Mouse (Mus musculus) MEL (cell line): ENCODE measurements around the gene Spag4.

Experiments used
- CTCF ChIP-seq, 3 experiments: IDR thresholded peaks in 2 of 3; conservative IDR thresholded peaks in 1 of 3; 2 replicates each; pipeline ENCODE4 v1.5.1; 2011 to 2012; ENCODE audit warnings: low read length in 3 of 3, low read depth in 2 of 3, mild to moderate bottlenecking in 2 of 3, improper control_type of control experiment in 1 of 3, inconsistent platforms in 1 of 3, mixed read lengths in 1 of 3, moderate library complexity in 1 of 3; ENCODE audit not compliant: control insufficient read depth in 1 of 3, insufficient read depth in 1 of 3, poor library complexity in 1 of 3, severe bottlenecking in 1 of 3
- GATA1 ChIP-seq: IDR thresholded peaks from 2 replicates; pipeline ENCODE4 v1.6.1; 2011; ENCODE audit warnings: low read depth, low read length, improper control_type of control experiment
- HCFC1 ChIP-seq: IDR thresholded peaks from 2 replicates; pipeline ENCODE4 v1.6.1; 2012; ENCODE audit warnings: low read depth, mild to moderate bottlenecking, inconsistent platforms, low read length, improper control_type of control experiment, moderate library complexity
- MAX ChIP-seq: IDR thresholded peaks from 2 replicates; pipeline ENCODE4 v1.6.1; 2011; ENCODE audit warnings: low read length, improper control_type of control experiment
- MAZ ChIP-seq: IDR thresholded peaks from 2 replicates; pipeline ENCODE4 v1.6.1; 2012; ENCODE audit warnings: low read depth, mild to moderate bottlenecking, inconsistent platforms, low read length, improper control_type of control experiment
- NRF1 ChIP-seq: IDR thresholded peaks from 2 replicates; pipeline ENCODE4 v1.6.1; 2014; ENCODE audit warnings: low read depth, mild to moderate bottlenecking, inconsistent platforms, low read length, improper control_type of control experiment, moderate library complexity; ENCODE audit not compliant: poor library complexity, insufficient read depth, severe bottlenecking
- POLR2A ChIP-seq, 2 experiments: IDR thresholded peaks; 2 replicates each; pipeline ENCODE4 v1.6.1; 2011 to 2012; ENCODE audit warnings: low read length in 2 of 2, mild to moderate bottlenecking in 2 of 2, control low read depth in 1 of 2, improper control_type of control experiment in 1 of 2, low read depth in 1 of 2, moderate library complexity in 1 of 2; ENCODE audit not compliant: control insufficient read depth in 1 of 2, insufficient read depth in 1 of 2, poor library complexity in 1 of 2
- TAL1 ChIP-seq: IDR thresholded peaks from 2 replicates; pipeline ENCODE4 v1.6.1; 2012; ENCODE audit warnings: mild to moderate bottlenecking, inconsistent platforms, low read length, moderate library complexity, mixed read lengths
- ZMIZ1 ChIP-seq: IDR thresholded peaks from 2 replicates; pipeline ENCODE4 v1.6.1; 2012; ENCODE audit warnings: low read depth, mild to moderate bottlenecking, inconsistent platforms, low read length, improper control_type of control experiment, moderate library complexity

GRCm38 (mm10) chr2:156077461-156077860 is 12.5 kb downstream of the Spag4 start:
- TF ChIP-seq CTCF (IDR thresholded peaks at IDR 0.05 in 2 of 3, conservative IDR thresholded peaks at IDR 0.05 in 1 of 3; ENCODE audit: control insufficient read depth in 1 of 3, insufficient read depth in 1 of 3, low read depth in 2 of 3, low read length in 3 of 3, poor library complexity in 1 of 3, severe bottlenecking in 1 of 3): no peak
- no peak for TF ChIP-seq TAL1
- TF ChIP-seq GATA1: no peak
- no peak for TF ChIP-seq HCFC1
- TF ChIP-seq MAX: no peak
- no peak for TF ChIP-seq NRF1
- TF ChIP-seq ZMIZ1: no peak
- TF ChIP-seq POLR2A (IDR thresholded peaks at IDR 0.05; ENCODE audit: control insufficient read depth in 1 of 2, insufficient read depth in 1 of 2, low read depth in 1 of 2, low read length in 2 of 2, poor library complexity in 1 of 2): no peak
- TF ChIP-seq MAZ: no peak
